ENCODE assay signal across 13 mouse cellular contexts in the genomic region with DNA sequence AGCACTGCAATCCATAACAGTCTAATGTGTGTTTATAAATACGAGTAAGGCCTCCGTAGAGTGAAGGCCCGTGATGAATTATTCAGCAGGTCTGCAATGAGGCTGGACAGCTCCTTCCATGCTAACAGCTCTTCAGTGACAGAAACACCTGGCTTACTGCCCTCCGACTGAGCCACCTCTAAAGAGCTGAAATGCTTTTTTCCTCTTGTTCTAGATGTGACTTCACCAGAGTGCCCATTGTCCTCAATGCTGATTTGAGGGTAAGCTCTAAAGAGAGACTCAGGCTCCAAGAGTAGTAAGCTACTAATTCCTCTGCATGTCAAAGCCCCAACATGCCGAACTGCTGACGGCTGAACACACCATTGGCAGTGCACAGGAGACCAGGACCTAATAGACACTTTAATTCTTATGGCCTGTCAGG.
DNase-seq lines count a peak whose midpoint lies in the region; ATAC-seq lines count a peak whose summit lies in the region.
"Had no signal": no experiment of that assay in that cellular context is flagged by ENCODE, and none has a peak within 500 bp of the region (broad histone marks: within the 10 kb centered on the region; RNA-seq: fewer than 3 reads in every experiment).

No protein-coding gene starts in this region.

- H3K9me3 ChIP-seq in midbrain, embryonic 15.5 days = no peaks in the 10 kb centered on the region
- H3K9me3 ChIP-seq: heart, embryonic 15.5 days; liver, embryonic 15.5 days had no signal

- ATAC-seq in frontal cortex, adult (ENCODE audit: low TSS enrichment) = peak; percentile 72
- peak; percentile 66 for ATAC-seq in midbrain, embryonic 15.5 days (replicated peaks)
- no peak for ATAC-seq in megakaryocyte progenitor cell, adult 5-6 weeks (replicated peaks; ENCODE audit: poor library complexity)

- peak overlapping the region; percentile 50; the same call in 1 of the 2 replicates for H3K27ac ChIP-seq in midbrain, embryonic 15.5 days
- H3K27ac ChIP-seq: heart, embryonic 15.5 days; liver, embryonic 15.5 days; stomach, postnatal 0 days had no signal

- H3K4me1 ChIP-seq in midbrain, embryonic 15.5 days = peaks cover 20% of the 10 kb centered on the region
- H3K4me1 ChIP-seq: heart, embryonic 15.5 days; liver, embryonic 15.5 days had no signal

- H3K27me3 ChIP-seq in midbrain, embryonic 15.5 days (replicated peaks) = no peaks in the 10 kb centered on the region
- H3K27me3 ChIP-seq: heart, embryonic 15.5 days; liver, embryonic 15.5 days had no signal

- no peaks in the 10 kb centered on the region for H3K36me3 ChIP-seq in midbrain, embryonic 15.5 days (replicated peaks)
- H3K36me3 ChIP-seq: heart, embryonic 15.5 days; liver, embryonic 15.5 days had no signal

- no peak overlapping the region for H3K9ac ChIP-seq in midbrain, embryonic 15.5 days
- H3K9ac ChIP-seq: heart, embryonic 15.5 days; liver, embryonic 15.5 days had no signal

- H3K4me3 ChIP-seq in midbrain, embryonic 15.5 days = no peak overlapping the region
- H3K4me3 ChIP-seq: heart, embryonic 15.5 days; liver, embryonic 15.5 days had no signal

- WGBS in midbrain, embryonic 15.5 days = 21% methylated on average over 6 of the region's 6 CpGs

- DNase-seq in frontal cortex, postnatal 10 days (ENCODE audit: low spot score in 2 of 2) = no peak
- DNase-seq in adipocyte (ENCODE audit: low spot score) = peak; percentile 10
- peak; percentile 36 to 54 for DNase-seq in cerebellum, postnatal 36 days
- DNase-seq in heart, postnatal 25 days (ENCODE audit: low spot score) = no peak
- DNase-seq in adrenal gland, adult 2 months = no peak
- DNase-seq: kidney, adult 9 months; right cerebral cortex, postnatal 14 days had no signal

- intact Hi-C loops in heart, postnatal 25 days (cut with DNase I) = no loop called here

- H3K4me2 ChIP-seq in midbrain, embryonic 15.5 days = no peak overlapping the region
- H3K4me2 ChIP-seq: heart, embryonic 15.5 days; liver, embryonic 15.5 days had no signal

Comparison
In these comparisons a context has a peak if more than half of its experiments do, and no peak if none do; other contexts are left out.
1. DNase-seq: peak in adipocyte (single experiment) and cerebellum, postnatal 36 days (2 of 2); none in frontal cortex, postnatal 10 days (0 of 2), heart, postnatal 25 days (single experiment) and adrenal gland, adult 2 months (single experiment).